Mouse (Mus musculus) lung, embryonic 16.5 days (tissue): ENCODE data around the gene Syt1. TPM values are rescaled to one million over a fixed set of nuclear protein-coding genes. Genes with fewer than 3 reads are reported as not detected.
A peak's percentile ranks its signal among the peaks of the same experiment; 100 is the strongest.

Experiments used
- ATAC-seq: fragments of 200-750 bp; cut with Nextera tagmentation; 2 replicates; pipeline ENCODE4 v1.8.0; 2017; ENCODE audit warnings: low read depth, mild to moderate bottlenecking, moderate library complexity
- H3K27ac ChIP-seq: fragments of 300-500 bp; sonication (generic); 2 replicates; pipeline ENCODE4 v1.5.1; 2014; ENCODE audit warnings: mild to moderate bottlenecking, control low read depth, low read length
- H3K27me3 ChIP-seq: fragments of 300-500 bp; sonication (generic); 2 replicates; pipeline ENCODE4 v1.6.1; 2014; ENCODE audit warnings: low read depth, low read length, mixed read lengths; ENCODE audit not compliant: control insufficient read depth, insufficient read depth
- H3K36me3 ChIP-seq: fragments of 300-500 bp; sonication (generic); 2 replicates; pipeline ENCODE4 v1.6.1; 2014; ENCODE audit warnings: low read length; ENCODE audit not compliant: control insufficient read depth, insufficient read depth
- H3K4me1 ChIP-seq: fragments of 300-500 bp; sonication (generic); replicated peaks from 2 replicates; pipeline ENCODE4 v1.6.1; 2014; ENCODE audit warnings: low read length, mixed read lengths; ENCODE audit not compliant: control insufficient read depth, insufficient read depth
- H3K4me2 ChIP-seq: fragments of 300-500 bp; sonication (generic); 2 replicates; pipeline ENCODE4 v1.6.1; 2014; ENCODE audit warnings: low read depth, low read length, control low read depth
- H3K4me3 ChIP-seq: fragments of 300-500 bp; sonication (generic); 2 replicates; pipeline ENCODE4 v1.5.1; 2014; ENCODE audit warnings: mild to moderate bottlenecking, low read length, control low read depth
- H3K9ac ChIP-seq: fragments of 300-500 bp; sonication (generic); 2 replicates; pipeline ENCODE4 v1.6.1; 2014; ENCODE audit warnings: low read length, control low read depth
- H3K9me3 ChIP-seq: fragments of 300-500 bp; sonication (generic); 2 replicates; pipeline ENCODE4 v1.6.1; 2016; ENCODE audit warnings: low read length; ENCODE audit not compliant: control insufficient read depth
- WGBS: fragments of 180-500 bp; shearing (Covaris S2); extraction: QIAGEN DNeasy Blood & Tissue Kit; methylation state at CpG from one replicate; pipeline ENCODE4 v1.1.7; 2014; 5-methylcytosine and 5-hydroxymethylcytosine counted together
- polyA plus RNA-seq: library from polyadenylated mRNA; unstranded; fragments of >200 nt; fragmentation: Nextera tagmentation; extraction: Ambion mirVana; gene quantifications from 2 replicates; pipeline ENCODE4 v1.2.1, GENCODE M21; 2015

Gene Syt1
- polyA plus RNA-seq, 1 experiment from 2014 or later = 0.83 TPM

GRCm38 (mm10) chr10:108892441-108892840 lies 118.3 kb downstream of the Syt1 start:
- H3K27ac ChIP-seq = no peak overlapping the region
- no peak overlapping the region for H3K4me2 ChIP-seq
- no peak overlapping the region for H3K9ac ChIP-seq
- H3K4me1 ChIP-seq = no peaks in the 10 kb centered on the region
- ATAC-seq = no peak
- 94% methylated on average over 1 of the region's 1 CpGs for WGBS
- no peaks in the 10 kb centered on the region for H3K36me3 ChIP-seq
- no peak overlapping the region for H3K4me3 ChIP-seq
- H3K27me3 ChIP-seq = no peaks in the 10 kb centered on the region
- no peaks in the 10 kb centered on the region for H3K9me3 ChIP-seq

GRCm38 (mm10) chr10:108889084-108889483 lies 121.7 kb downstream of the Syt1 start:
- Histone ChIP-seq H3K36me3 (no peaks in the 10 kb centered on the region), H3K4me3 (no peak overlapping the region), H3K4me2 (no peak overlapping the region), H3K9me3 (no peaks in the 10 kb centered on the region), H3K27me3 (no peaks in the 10 kb centered on the region), H3K4me1 (no peaks in the 10 kb centered on the region), H3K27ac (no peak overlapping the region), H3K9ac (no peak overlapping the region)
- 33% methylated on average over 4 of the region's 4 CpGs for WGBS
- ATAC-seq = peak; percentile 76

- Histone ChIP-seq H3K36me3 (no peaks in the 10 kb centered on the region), H3K4me2 (no peak overlapping the region), H3K4me3 (no peak overlapping the region), H3K27ac (no peak overlapping the region), H3K9me3 (no peaks in the 10 kb centered on the region), H3K27me3 (no peaks in the 10 kb centered on the region), H3K4me1 (no peaks in the 10 kb centered on the region), H3K9ac (no peak overlapping the region)
- no peak for ATAC-seq
Observed at GRCm38 (mm10) chr10:108886781-108887180, 124.0 kb downstream of the Syt1 start.

- Histone ChIP-seq H3K4me1 (no peaks in the 10 kb centered on the region), H3K4me3 (no peak overlapping the region), H3K4me2 (no peak overlapping the region), H3K9me3 (no peaks in the 10 kb centered on the region), H3K36me3 (no peaks in the 10 kb centered on the region), H3K9ac (no peak overlapping the region), H3K27ac (no peak overlapping the region), H3K27me3 (no peaks in the 10 kb centered on the region)
- ATAC-seq = no peak
- 90% methylated on average over 1 of the region's 1 CpGs for WGBS
Observed at GRCm38 (mm10) chr10:108885769-108886168, 125.0 kb downstream of the Syt1 start.

- Histone ChIP-seq H3K9me3 (no peaks in the 10 kb centered on the region), H3K4me1 (no peaks in the 10 kb centered on the region), H3K4me3 (no peak overlapping the region), H3K9ac (no peak overlapping the region), H3K36me3 (no peaks in the 10 kb centered on the region), H3K27ac (no peak overlapping the region), H3K27me3 (no peaks in the 10 kb centered on the region), H3K4me2 (no peak overlapping the region)
- ATAC-seq = no peak
- 74% methylated on average over 1 of the region's 1 CpGs for WGBS
Observed at GRCm38 (mm10) chr10:108884520-108884919, 126.3 kb downstream of the Syt1 start.

GRCm38 (mm10) chr10:108880372-108880771 lies 130.4 kb downstream of the Syt1 start:
- Histone ChIP-seq H3K9me3 (no peaks in the 10 kb centered on the region), H3K27ac (no peak overlapping the region), H3K9ac (no peak overlapping the region), H3K4me1 (no peaks in the 10 kb centered on the region), H3K4me2 (no peak overlapping the region), H3K27me3 (no peaks in the 10 kb centered on the region), H3K4me3 (no peak overlapping the region), H3K36me3 (no peaks in the 10 kb centered on the region)
- no peak for ATAC-seq
- WGBS = 94% methylated on average over 2 of the region's 2 CpGs

DNA sequence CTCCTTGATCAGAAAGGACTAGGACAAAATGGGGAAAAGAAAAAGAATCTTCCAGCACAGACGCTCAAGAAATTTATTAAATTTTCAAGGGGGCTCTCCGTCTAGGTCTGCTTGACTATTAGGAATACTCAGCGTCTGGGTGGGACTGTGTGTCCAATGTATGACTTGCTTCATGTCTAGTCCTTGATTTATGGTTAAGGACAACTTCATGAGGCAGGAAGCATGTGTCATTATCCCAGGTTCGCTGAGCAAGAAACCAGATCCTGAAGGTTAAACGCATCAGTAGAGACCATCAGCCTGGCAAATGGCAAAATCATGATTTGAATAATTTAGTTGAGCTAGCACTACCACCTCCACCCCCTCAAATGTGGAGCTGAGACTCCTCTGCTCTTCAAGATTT lies 135.1 kb downstream of the Syt1 start:
- H3K9me3 ChIP-seq = no peaks in the 10 kb centered on the region
- no peak overlapping the region for H3K27ac ChIP-seq
- H3K27me3 ChIP-seq = no peaks in the 10 kb centered on the region
- H3K4me2 ChIP-seq = no peak overlapping the region
- no peak for ATAC-seq
- no peaks in the 10 kb centered on the region for H3K4me1 ChIP-seq
- WGBS = 85% methylated on average over 5 of the region's 5 CpGs
- no peaks in the 10 kb centered on the region for H3K36me3 ChIP-seq
- no peak overlapping the region for H3K9ac ChIP-seq
- H3K4me3 ChIP-seq = no peak overlapping the region

GRCm38 (mm10) chr10:108874687-108875086 lies 136.1 kb downstream of the Syt1 start:
- no peak for ATAC-seq

DNA sequence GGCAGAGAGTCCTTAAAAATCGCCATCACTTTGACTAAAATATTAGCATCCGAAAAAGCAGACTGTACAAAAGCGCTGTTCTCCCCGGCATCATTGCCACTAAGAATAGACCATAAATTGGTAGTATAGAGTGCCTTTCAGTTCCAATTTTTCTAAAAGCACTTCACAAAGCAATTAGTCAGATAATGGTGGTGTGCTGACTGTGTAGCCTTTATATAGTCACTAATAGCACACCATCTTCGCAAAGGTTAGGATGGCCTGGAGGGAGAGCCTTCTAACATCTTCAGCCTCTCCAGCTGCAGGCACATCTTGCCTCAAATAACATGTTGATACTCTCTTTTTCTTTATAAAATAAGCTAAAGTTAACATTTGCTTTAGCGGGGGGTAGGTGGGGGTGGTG lies 138.4 kb downstream of the Syt1 start:
- H3K9ac ChIP-seq = no peak overlapping the region
- no peaks in the 10 kb centered on the region for H3K36me3 ChIP-seq
- 84% methylated on average over 6 of the region's 6 CpGs for WGBS
- H3K9me3 ChIP-seq = no peaks in the 10 kb centered on the region
- H3K4me1 ChIP-seq = no peaks in the 10 kb centered on the region
- no peak overlapping the region for H3K4me2 ChIP-seq
- H3K27me3 ChIP-seq = no peaks in the 10 kb centered on the region
- no peak for ATAC-seq
- H3K4me3 ChIP-seq = no peak overlapping the region
- H3K27ac ChIP-seq = no peak overlapping the region

More at GRCm38 (mm10) chr10:108874687-108875086, 136.1 kb downstream of the Syt1 start:
- Histone ChIP-seq H3K4me2 (no peak overlapping the region), H3K4me3 (no peak overlapping the region), H3K27ac (no peak overlapping the region), H3K9me3 (no peaks in the 10 kb centered on the region), H3K27me3 (no peaks in the 10 kb centered on the region), H3K4me1 (no peaks in the 10 kb centered on the region), H3K36me3 (no peaks in the 10 kb centered on the region), H3K9ac (no peak overlapping the region)
- 52% methylated on average over 4 of the region's 4 CpGs for WGBS

DNA sequence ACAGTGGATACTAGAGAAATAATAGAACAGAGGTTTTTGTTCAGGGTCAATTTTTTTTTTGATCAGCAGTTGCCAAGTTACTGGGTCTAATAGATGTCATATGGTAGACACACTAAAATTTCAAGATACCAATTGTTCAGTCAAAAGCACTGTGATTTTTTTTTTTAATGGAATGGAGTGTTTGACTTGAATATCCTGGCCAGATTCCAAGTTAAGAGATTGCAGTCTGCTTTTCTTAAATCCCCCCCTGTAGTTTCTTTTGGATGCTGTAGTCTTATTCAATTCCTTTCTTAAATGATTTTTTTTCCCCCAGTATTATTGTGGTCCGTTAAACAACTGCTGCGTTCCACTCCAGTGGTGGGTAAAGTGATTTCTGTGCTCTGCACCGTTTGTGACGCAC lies 140.2 kb downstream of the Syt1 start:
- H3K9me3 ChIP-seq = no peaks in the 10 kb centered on the region
- ATAC-seq = no peak
- H3K27ac ChIP-seq = no peak overlapping the region
- 69% methylated on average over 4 of the region's 4 CpGs for WGBS
- H3K9ac ChIP-seq = no peak overlapping the region
- H3K36me3 ChIP-seq = no peaks in the 10 kb centered on the region
- no peak overlapping the region for H3K4me2 ChIP-seq
- no peak overlapping the region for H3K4me3 ChIP-seq
- H3K27me3 ChIP-seq = no peaks in the 10 kb centered on the region
- H3K4me1 ChIP-seq = no peaks in the 10 kb centered on the region
